Mouse (Mus musculus) bone marrow macrophage, adult 2 months (primary cell): ENCODE results near the gene Nav2.

ENCODE experiments used
- CTCF ChIP-seq: IDR thresholded peaks from 2 replicates; pipeline ENCODE4 v1.5.1; 2012; ENCODE audit warnings: low read depth, mild to moderate bottlenecking, low read length, moderate library complexity
- POLR2A ChIP-seq: IDR thresholded peaks from 2 replicates; pipeline ENCODE4 v1.6.1; 2012; ENCODE audit warnings: mild to moderate bottlenecking, low read depth, low read length, borderline replicate concordance

DNA sequence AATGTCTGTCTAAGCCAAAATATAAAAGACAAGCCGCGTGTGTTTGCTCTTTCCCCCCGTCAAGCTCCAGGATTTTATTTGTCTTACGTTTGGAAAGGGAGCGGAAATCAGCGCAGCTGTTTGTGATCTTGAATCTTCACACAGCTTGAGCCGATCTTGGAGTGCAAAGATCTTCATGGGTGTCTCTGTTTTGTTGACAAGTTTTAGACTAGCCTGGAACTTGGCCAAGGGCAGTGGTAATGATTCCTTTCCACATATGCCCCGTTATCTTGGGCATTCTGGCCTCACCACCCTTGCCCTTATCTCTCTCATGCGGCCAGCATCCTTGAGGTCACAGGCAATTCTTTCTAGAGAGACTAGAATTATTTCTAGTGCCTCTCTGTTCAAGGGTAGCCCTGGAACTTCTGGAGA, 326.8 kb downstream of the Nav2 start:
- TF ChIP-seq CTCF: no peak
- no peak for TF ChIP-seq POLR2A
